Mouse (Mus musculus): ENCODE measurements around the gene Llcfc1. TPM values are rescaled to one million over a fixed set of nuclear protein-coding genes. Genes with fewer than 3 reads are reported as not detected.

Gene Llcfc1
- polyA plus RNA-seq, 1 experiment: not detected

GRCm38 (mm10) chr6:41662320-41662719, 21.9 kb upstream of the Llcfc1 start:
- Histone ChIP-seq H3K27me3 (ENCODE audit: control insufficient read depth, insufficient read depth, insufficient read length) (peaks cover 5% of the 10 kb centered on the region), H3K36me3 (ENCODE audit: control insufficient read depth, insufficient read depth) (no peaks in the 10 kb centered on the region), H3K4me2 (ENCODE audit: low read depth) (no peak overlapping the region), H3K4me3 (no peak overlapping the region), H3K79me2 (ENCODE audit: control insufficient read depth, insufficient read depth) (no peaks in the 10 kb centered on the region), H3ac (ENCODE audit: control insufficient read depth, insufficient read length) (no peak overlapping the region)
- TF ChIP-seq REST (IDR thresholded peaks at IDR 0.05; ENCODE audit: insufficient read depth, insufficient read length): no peak

DNA sequence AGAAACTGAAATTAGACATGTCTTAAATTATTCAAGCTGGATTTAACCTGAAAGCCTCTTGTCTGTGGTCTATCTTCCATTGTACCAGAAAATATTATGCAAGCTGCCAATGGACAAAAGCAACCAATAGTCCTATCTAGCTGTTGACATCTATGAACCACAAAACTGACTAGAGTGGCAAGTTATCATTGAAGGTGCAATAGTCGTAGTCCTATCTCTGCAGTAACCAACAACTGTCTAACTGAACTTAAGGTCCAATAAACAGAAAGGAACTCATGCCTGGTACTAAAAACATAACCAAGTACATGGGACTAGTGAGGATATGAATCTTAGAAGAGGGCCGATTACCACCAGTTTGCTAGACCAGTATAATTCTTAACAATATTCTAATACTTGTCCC, 7.7 kb upstream of the Llcfc1 start:
- Histone ChIP-seq H3ac (ENCODE audit: control insufficient read depth, insufficient read length) (no peak overlapping the region), H3K36me3 (ENCODE audit: control insufficient read depth, insufficient read depth) (no peaks in the 10 kb centered on the region), H3K27me3 (ENCODE audit: control insufficient read depth, insufficient read depth, insufficient read length) (no peaks in the 10 kb centered on the region), H3K4me3 (no peak overlapping the region), H3K79me2 (ENCODE audit: control insufficient read depth, insufficient read depth) (no peaks in the 10 kb centered on the region), H3K4me2 (ENCODE audit: low read depth) (no peak overlapping the region)
- TF ChIP-seq MYOD1 (IDR thresholded peaks at IDR 0.05; ENCODE audit: control insufficient read depth in 1 of 3, insufficient read length in 2 of 3, low read depth in 2 of 3) (no peak), TCF3 (IDR thresholded peaks at IDR 0.05; ENCODE audit: insufficient read length, low read depth) (no peak), REST (IDR thresholded peaks at IDR 0.05; ENCODE audit: insufficient read depth, insufficient read length) (no peak), USF1 (IDR thresholded peaks at IDR 0.05; ENCODE audit: low read depth) (no peak), E2F4 (IDR thresholded peaks at IDR 0.05; ENCODE audit: insufficient read depth) (no peak), TCF12 (IDR thresholded peaks at IDR 0.05; ENCODE audit: insufficient read depth, poor library complexity, severe bottlenecking) (no peak), POLR2AphosphoS2 (IDR thresholded peaks at IDR 0.05; ENCODE audit: insufficient read length, low read depth) (no peak), POLR2A (IDR thresholded peaks at IDR 0.05; ENCODE audit: insufficient read length, low read depth) (no peak), CEBPB (IDR thresholded peaks at IDR 0.05; ENCODE audit: insufficient read depth, poor library complexity, severe bottlenecking) (no peak)

DNA sequence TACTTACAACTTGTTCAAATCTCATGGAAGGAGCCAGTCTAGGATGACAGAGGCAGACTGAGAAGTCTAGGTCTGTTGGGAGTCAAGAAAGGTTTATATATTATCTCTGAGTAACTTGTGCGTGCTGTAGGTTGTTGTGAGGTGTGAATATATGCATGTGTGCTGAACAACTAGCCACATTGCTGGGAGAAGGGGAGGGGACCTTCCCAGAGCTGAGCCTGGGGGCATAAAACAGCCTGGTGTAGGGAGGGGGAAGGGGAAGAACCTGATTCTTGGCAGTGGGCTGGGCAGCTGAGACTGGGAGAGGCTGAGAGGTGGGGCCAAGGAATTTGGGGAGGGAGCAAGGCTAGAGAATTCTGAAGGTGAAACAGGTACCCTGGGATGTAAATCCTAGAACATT, 3.6 kb upstream of the Llcfc1 start, which contains the start of gene Trpv5:
Gene Trpv5, minus strand, starts transcription at position 101 of the 400 bp plus-strand sequence.
- no peaks in the 10 kb centered on the region for H3K27me3 ChIP-seq (ENCODE audit: control insufficient read depth, insufficient read depth, insufficient read length)
- no peak within 1 kb of the TSS for H3ac ChIP-seq (ENCODE audit: control insufficient read depth, insufficient read length)
- no peaks in the 10 kb centered on the region for H3K36me3 ChIP-seq (ENCODE audit: control insufficient read depth, insufficient read depth)
- H3K79me2 ChIP-seq (ENCODE audit: control insufficient read depth, insufficient read depth): no peaks in the 10 kb centered on the region
- no peak within 1 kb of the TSS for H3K4me3 ChIP-seq
- TF ChIP-seq MAX (IDR thresholded peaks at IDR 0.05; ENCODE audit: low read depth): no peak
- no peak for TF ChIP-seq CEBPB (IDR thresholded peaks at IDR 0.05; ENCODE audit: insufficient read depth, poor library complexity, severe bottlenecking)
- TF ChIP-seq TCF3 (IDR thresholded peaks at IDR 0.05; ENCODE audit: insufficient read length, low read depth): no peak
- no peak for TF ChIP-seq POLR2AphosphoS2 (IDR thresholded peaks at IDR 0.05; ENCODE audit: insufficient read length, low read depth)
- no peak for TF ChIP-seq USF1 (IDR thresholded peaks at IDR 0.05; ENCODE audit: low read depth)
- no peak within 1 kb of the TSS for H3K4me2 ChIP-seq (ENCODE audit: low read depth)

GRCm38 (mm10) chr6:41681656-41682055, 2.6 kb upstream of the Llcfc1 start:
- Histone ChIP-seq H3K27me3 (ENCODE audit: control insufficient read depth, insufficient read depth, insufficient read length) (no peaks in the 10 kb centered on the region), H3K4me3 (no peak overlapping the region), H3K4me2 (ENCODE audit: low read depth) (no peak overlapping the region), H3K36me3 (ENCODE audit: control insufficient read depth, insufficient read depth) (no peaks in the 10 kb centered on the region), H3ac (ENCODE audit: control insufficient read depth, insufficient read length) (no peak overlapping the region), H3K79me2 (ENCODE audit: control insufficient read depth, insufficient read depth) (no peaks in the 10 kb centered on the region)
- TF ChIP-seq TCF12 (IDR thresholded peaks at IDR 0.05; ENCODE audit: insufficient read depth, poor library complexity, severe bottlenecking) (no peak), TCF3 (IDR thresholded peaks at IDR 0.05; ENCODE audit: insufficient read length, low read depth) (no peak), CEBPB (IDR thresholded peaks at IDR 0.05; ENCODE audit: insufficient read depth, poor library complexity, severe bottlenecking) (no peak), MYOD1 (IDR thresholded peaks at IDR 0.05; ENCODE audit: control insufficient read depth in 1 of 3, insufficient read length in 2 of 3, low read depth in 2 of 3) (no peak), E2F4 (IDR thresholded peaks at IDR 0.05; ENCODE audit: insufficient read depth) (no peak), MAX (IDR thresholded peaks at IDR 0.05; ENCODE audit: low read depth) (no peak), USF1 (IDR thresholded peaks at IDR 0.05; ENCODE audit: low read depth) (no peak), REST (IDR thresholded peaks at IDR 0.05; ENCODE audit: insufficient read depth, insufficient read length) (no peak), SRF (IDR thresholded peaks at IDR 0.05; ENCODE audit: control insufficient read depth, insufficient read length, low read depth) (no peak), POLR2A (IDR thresholded peaks at IDR 0.05; ENCODE audit: insufficient read length, low read depth) (no peak), MYOG (IDR thresholded peaks at IDR 0.05; ENCODE audit: control insufficient read depth in 1 of 3, insufficient read depth in 1 of 3, insufficient read length in 2 of 3, low read depth in 2 of 3) (no peak), POLR2AphosphoS2 (IDR thresholded peaks at IDR 0.05; ENCODE audit: insufficient read length, low read depth) (no peak)

DNA sequence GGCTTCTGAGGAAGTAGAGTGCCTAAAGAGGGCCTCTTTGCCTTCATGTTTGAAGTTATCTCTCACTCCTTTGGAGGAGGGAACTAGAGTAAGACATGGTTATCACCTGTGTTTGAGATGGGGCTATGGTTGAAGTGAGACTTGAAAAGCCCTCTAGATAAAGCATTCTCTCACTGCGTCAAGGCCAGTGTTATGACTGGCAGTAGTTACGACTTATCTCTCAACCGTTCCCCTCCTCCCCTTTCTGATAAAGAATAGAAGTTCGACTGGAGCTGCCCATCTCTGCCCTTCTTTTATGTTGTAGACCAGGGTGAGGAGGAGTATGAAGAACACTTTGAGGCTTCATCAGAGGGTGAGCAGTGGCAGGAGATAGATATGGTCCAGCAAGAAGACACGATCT, 680 bp downstream of the Llcfc1 start:
- no peaks in the 10 kb centered on the region for H3K79me2 ChIP-seq (ENCODE audit: control insufficient read depth, insufficient read depth)
- no peak overlapping the region for H3K4me2 ChIP-seq (ENCODE audit: low read depth)
- H3ac ChIP-seq (ENCODE audit: control insufficient read depth, insufficient read length): no peak overlapping the region
- no peak for TF ChIP-seq MAX (IDR thresholded peaks at IDR 0.05; ENCODE audit: low read depth)
- TF ChIP-seq POLR2A (IDR thresholded peaks at IDR 0.05; ENCODE audit: insufficient read length, low read depth): no peak
- TF ChIP-seq E2F4 (IDR thresholded peaks at IDR 0.05; ENCODE audit: insufficient read depth): no peak
- TF ChIP-seq MYOD1 (IDR thresholded peaks at IDR 0.05; ENCODE audit: control insufficient read depth in 1 of 3, insufficient read length in 2 of 3, low read depth in 2 of 3): no peak
- TF ChIP-seq POLR2AphosphoS2 (IDR thresholded peaks at IDR 0.05; ENCODE audit: insufficient read length, low read depth): no peak
- no peak for TF ChIP-seq USF1 (IDR thresholded peaks at IDR 0.05; ENCODE audit: low read depth)
- no peak overlapping the region for H3K4me3 ChIP-seq
- H3K36me3 ChIP-seq (ENCODE audit: control insufficient read depth, insufficient read depth): no peaks in the 10 kb centered on the region
- H3K27me3 ChIP-seq (ENCODE audit: control insufficient read depth, insufficient read depth, insufficient read length): no peaks in the 10 kb centered on the region

Data from myocyte (in vitro differentiated cells).